Mouse (Mus musculus) lung, adult 2 months (tissue): ENCODE data around the gene Clybl.

Experiments
- CTCF ChIP-seq: fragments of 200-500 bp; IDR thresholded peaks from 2 replicates; pipeline ENCODE4 v1.5.1; 2011; ENCODE audit warnings: mild to moderate bottlenecking, low read length, control low read depth; ENCODE audit not compliant: insufficient read depth
- POLR2A ChIP-seq: fragments of 200-500 bp; IDR thresholded peaks from 2 replicates; pipeline ENCODE4 v1.6.1; 2011; ENCODE audit warnings: low read depth, mild to moderate bottlenecking, control low read depth, low read length, borderline replicate concordance; ENCODE audit errors: extremely low read depth

DNA sequence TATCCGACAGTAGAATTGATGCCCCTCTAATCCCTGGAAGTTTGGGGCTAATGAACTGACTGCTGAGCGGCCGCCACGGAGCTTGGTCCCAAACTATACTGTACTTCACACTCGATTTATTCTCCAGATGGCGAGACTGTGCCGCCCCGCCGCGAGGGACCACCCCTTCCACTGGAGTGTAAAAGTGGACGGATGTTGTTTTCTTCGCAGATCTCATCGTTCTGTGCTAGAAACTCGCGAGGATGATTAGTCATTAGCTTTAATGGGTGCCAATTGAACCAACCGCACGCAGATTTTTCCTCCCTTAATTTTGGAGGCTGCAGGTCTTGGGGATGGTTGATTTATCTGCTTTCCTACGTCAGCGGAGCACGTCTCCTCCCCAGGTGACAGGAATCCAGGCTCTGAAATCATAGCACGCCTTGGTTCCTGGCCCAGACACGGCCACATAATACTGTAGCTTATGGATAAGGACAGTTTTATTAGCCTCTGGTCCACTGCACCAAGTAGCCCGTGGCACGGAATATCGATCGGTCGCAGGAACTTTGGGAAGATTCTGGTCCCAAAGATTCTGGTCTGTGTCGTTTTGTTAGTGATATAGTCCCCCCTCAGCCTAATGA is 185.9 kb downstream of the Clybl start:
- TF ChIP-seq POLR2A = no peak
- TF ChIP-seq CTCF = no peak
